Mouse (Mus musculus) kidney, embryonic 15.5 days (tissue): ENCODE measurements around the gene Adcy6. TPM values are rescaled to one million over a fixed set of nuclear protein-coding genes. Genes with fewer than 3 reads are reported as not detected.

Source experiments
- ATAC-seq: fragments of 200-750 bp; cut with Nextera tagmentation; replicated peaks from 2 replicates; pipeline ENCODE4 v1.8.0; 2017; ENCODE audit warnings: moderate TSS enrichment; ENCODE audit not compliant: low FRiP score
- H3K27ac ChIP-seq: fragments of 300-500 bp; sonication (generic); 2 replicates; pipeline ENCODE4 v1.5.1; 2015; ENCODE audit warnings: mild to moderate bottlenecking, inconsistent platforms
- H3K27me3 ChIP-seq: fragments of 300-500 bp; sonication (generic); 2 replicates; pipeline ENCODE4 v1.6.1; 2015; ENCODE audit warnings: inconsistent platforms
- H3K36me3 ChIP-seq: fragments of 300-500 bp; sonication (generic); 2 replicates; pipeline ENCODE4 v1.6.1; 2015; ENCODE audit warnings: inconsistent platforms
- H3K4me1 ChIP-seq: fragments of 300-500 bp; sonication (generic); 2 replicates; pipeline ENCODE4 v1.6.1; 2015; ENCODE audit warnings: inconsistent platforms
- H3K4me2 ChIP-seq: fragments of 300-500 bp; sonication (generic); 2 replicates; pipeline ENCODE4 v1.6.1; 2015; ENCODE audit warnings: moderate library complexity, mild to moderate bottlenecking, inconsistent platforms
- H3K4me3 ChIP-seq: fragments of 300-500 bp; sonication (generic); replicated peaks from 2 replicates; pipeline ENCODE4 v1.5.1; 2015; ENCODE audit warnings: mild to moderate bottlenecking, inconsistent platforms
- H3K9ac ChIP-seq: fragments of 300-500 bp; sonication (generic); 2 replicates; pipeline ENCODE4 v1.6.1; 2015; ENCODE audit warnings: mild to moderate bottlenecking, inconsistent platforms
- H3K9me3 ChIP-seq: fragments of 300-500 bp; sonication (generic); replicated peaks from 2 replicates; pipeline ENCODE4 v1.6.1; 2016; ENCODE audit warnings: inconsistent platforms
- WGBS: fragments of 180-500 bp; shearing (Covaris S2); methylation state at CpG from one replicate; pipeline ENCODE4 v1.1.7; 2015; ENCODE audit warnings: mixed read lengths; 5-methylcytosine and 5-hydroxymethylcytosine counted together
- polyA plus RNA-seq: library from polyadenylated mRNA; unstranded; fragments of >200 nt; fragmentation: Nextera tagmentation; extraction: Ambion mirVana; gene quantifications from 2 replicates; pipeline ENCODE4 v1.2.1, GENCODE M21; 2015

Gene Adcy6
- 23.6 and 25.4 TPM in 2 replicates for polyA plus RNA-seq

- Histone ChIP-seq H3K9me3 (no peaks in the 10 kb centered on the region), H3K9ac (peak within 1 kb of the TSS; percentile 90), H3K4me2 (peak within 1 kb of the TSS; percentile 93), H3K27ac (peak within 1 kb of the TSS; percentile 98), H3K4me1 (peaks cover 51% of the 10 kb centered on the region), H3K36me3 (peaks cover 14% of the 10 kb centered on the region), H3K4me3 (peak within 1 kb of the TSS; percentile 81), H3K27me3 (no peaks in the 10 kb centered on the region)
- ATAC-seq, result peak; percentile 83
- WGBS, result 1% methylated on average over 64 of the region's 75 CpGs
These were observed at the start of gene Adcy6 for GRCm38 (mm10) chr15:98609331-98610130. Gene Adcy6 (minus strand): TSS chr15:98610076.

DNA sequence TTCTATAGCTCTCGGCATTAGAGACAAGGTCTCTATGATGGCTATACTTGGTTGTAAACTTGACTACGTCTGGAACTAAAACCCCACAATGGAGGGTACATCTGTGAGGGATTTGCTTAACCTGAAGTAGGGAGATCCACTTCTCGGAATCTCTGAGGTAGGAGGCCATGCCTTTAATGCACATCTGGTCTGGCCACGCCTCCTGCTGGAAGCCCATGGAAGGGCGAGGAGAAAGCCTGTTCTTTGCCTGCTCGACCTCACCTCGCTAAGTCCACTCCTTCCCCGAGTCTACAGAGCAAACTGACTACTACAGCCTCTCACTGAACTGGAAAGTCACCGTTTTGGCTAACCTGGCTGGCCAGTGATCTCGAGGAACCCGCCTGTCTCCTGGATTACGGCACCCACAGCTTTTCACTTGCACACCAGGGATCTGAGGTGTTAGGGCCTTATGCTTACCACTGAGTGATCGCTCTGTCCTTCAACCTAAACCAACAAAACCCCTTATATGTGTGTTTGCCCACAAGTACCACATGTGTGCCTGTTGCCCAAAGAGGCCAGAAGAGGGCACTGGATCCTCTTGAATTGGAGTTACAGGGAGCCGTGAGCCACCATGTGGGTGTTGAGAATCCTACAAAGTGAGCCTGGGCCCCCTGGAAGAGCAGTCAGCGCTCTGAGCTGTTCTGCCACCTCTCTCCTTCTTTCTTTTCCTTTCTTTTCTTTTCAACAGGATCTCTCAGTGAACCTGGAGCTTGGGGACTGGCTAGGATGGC, 47.3 kb upstream of the Adcy6 start:
- H3K9me3 ChIP-seq, result no peaks in the 10 kb centered on the region
- no peak overlapping the region for H3K4me2 ChIP-seq
- no peak overlapping the region for H3K27ac ChIP-seq
- no peak overlapping the region for H3K9ac ChIP-seq
- no peaks in the 10 kb centered on the region for H3K27me3 ChIP-seq
- WGBS, result 85% methylated on average over 15 of the region's 15 CpGs
- no peak for ATAC-seq
- peaks cover 13% of the 10 kb centered on the region for H3K4me1 ChIP-seq
- no peak overlapping the region for H3K4me3 ChIP-seq
- peaks cover 82% of the 10 kb centered on the region for H3K36me3 ChIP-seq

DNA sequence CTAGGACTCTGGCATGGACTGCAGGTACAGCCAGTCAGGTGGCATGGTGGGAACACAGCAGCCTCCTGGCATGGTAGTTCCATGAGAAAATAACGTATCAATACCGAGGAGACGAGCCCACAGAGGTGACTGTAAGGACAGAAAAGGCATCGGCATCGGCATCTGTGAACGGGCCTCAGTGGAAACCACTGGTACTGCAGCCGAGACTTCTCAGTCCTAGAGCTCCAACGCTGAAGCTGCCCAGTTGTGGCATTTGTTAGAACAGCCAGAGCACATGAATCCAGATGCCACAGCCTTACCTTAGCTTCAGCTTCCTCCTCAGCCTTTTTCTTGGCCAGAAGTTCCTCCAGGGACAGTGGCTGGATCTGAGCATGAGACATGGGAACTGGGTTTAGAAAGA, 42.3 kb upstream of the Adcy6 start:
- Histone ChIP-seq H3K4me1 (no peaks in the 10 kb centered on the region), H3K27ac (no peak overlapping the region), H3K9ac (no peak overlapping the region), H3K36me3 (peaks cover 100% of the 10 kb centered on the region), H3K4me2 (no peak overlapping the region), H3K4me3 (no peak overlapping the region), H3K27me3 (no peaks in the 10 kb centered on the region), H3K9me3 (no peaks in the 10 kb centered on the region)
- WGBS, result 93% methylated on average over 8 of the region's 8 CpGs
- no peak for ATAC-seq

DNA sequence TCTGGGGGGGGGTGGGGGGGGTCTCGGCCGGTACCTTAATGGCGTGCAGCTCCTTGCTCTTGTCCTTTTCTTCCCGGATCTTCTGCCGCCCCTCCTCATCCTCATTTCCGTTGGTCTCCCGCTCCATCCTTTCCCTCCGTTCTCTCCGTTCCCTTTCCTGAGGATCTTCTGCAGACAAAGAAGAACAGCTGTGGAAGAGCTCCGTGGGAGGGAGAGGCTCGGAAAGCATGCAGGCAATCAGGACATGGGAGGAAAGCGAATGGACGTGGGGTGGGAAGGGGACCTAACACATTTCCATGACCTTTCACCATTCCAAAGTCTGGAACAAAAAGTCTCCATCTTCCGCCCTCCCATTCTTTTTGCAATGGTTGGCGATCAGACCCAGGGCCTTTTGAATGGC, 41.6 kb upstream of the Adcy6 start:
- peaks cover 100% of the 10 kb centered on the region for H3K36me3 ChIP-seq
- ATAC-seq, result no peak
- WGBS, result 88% methylated on average over 15 of the region's 15 CpGs
- no peak overlapping the region for H3K4me2 ChIP-seq
- no peaks in the 10 kb centered on the region for H3K9me3 ChIP-seq
- no peak overlapping the region for H3K4me3 ChIP-seq
- no peak overlapping the region for H3K9ac ChIP-seq
- no peaks in the 10 kb centered on the region for H3K27me3 ChIP-seq
- H3K4me1 ChIP-seq, result no peaks in the 10 kb centered on the region
- H3K27ac ChIP-seq, result no peak overlapping the region

DNA sequence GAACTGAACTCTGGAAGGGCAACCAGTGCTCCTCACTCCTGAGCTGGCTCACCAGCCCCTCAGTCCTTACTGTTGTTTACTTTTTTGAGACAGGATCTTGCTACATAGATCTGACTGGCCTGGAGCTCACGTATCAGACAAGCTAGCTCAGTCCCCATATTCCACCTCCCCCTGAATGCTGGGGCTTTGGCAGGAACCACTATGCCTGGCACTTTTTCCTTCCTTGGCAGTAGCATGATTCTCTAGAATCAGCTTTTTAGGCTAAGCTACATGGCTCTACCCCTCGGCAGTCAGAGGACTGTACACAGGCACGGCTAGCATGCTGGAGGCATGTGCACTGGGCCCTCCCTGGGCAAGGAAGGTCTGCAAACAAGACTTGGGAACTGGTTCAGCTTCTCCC, 38.2 kb upstream of the Adcy6 start:
- Histone ChIP-seq H3K4me3 (no peak overlapping the region), H3K4me2 (no peak overlapping the region), H3K27ac (no peak overlapping the region), H3K9ac (no peak overlapping the region), H3K4me1 (no peaks in the 10 kb centered on the region), H3K27me3 (no peaks in the 10 kb centered on the region), H3K36me3 (peaks cover 99% of the 10 kb centered on the region), H3K9me3 (no peaks in the 10 kb centered on the region)
- WGBS, result 100% methylated on average over 3 of the region's 3 CpGs
- no peak for ATAC-seq

GRCm38 (mm10) chr15:98647308-98647707, 37.4 kb upstream of the Adcy6 start:
- no peak overlapping the region for H3K4me3 ChIP-seq
- H3K9me3 ChIP-seq, result no peaks in the 10 kb centered on the region
- ATAC-seq, result no peak
- no peak overlapping the region for H3K9ac ChIP-seq
- H3K4me1 ChIP-seq, result peaks cover 2% of the 10 kb centered on the region; the same call in 1 of the 2 replicates
- H3K36me3 ChIP-seq, result peaks cover 99% of the 10 kb centered on the region
- no peaks in the 10 kb centered on the region for H3K27me3 ChIP-seq
- WGBS, result 80% methylated on average over 10 of the region's 10 CpGs
- H3K4me2 ChIP-seq, result no peak overlapping the region
- no peak overlapping the region for H3K27ac ChIP-seq

DNA sequence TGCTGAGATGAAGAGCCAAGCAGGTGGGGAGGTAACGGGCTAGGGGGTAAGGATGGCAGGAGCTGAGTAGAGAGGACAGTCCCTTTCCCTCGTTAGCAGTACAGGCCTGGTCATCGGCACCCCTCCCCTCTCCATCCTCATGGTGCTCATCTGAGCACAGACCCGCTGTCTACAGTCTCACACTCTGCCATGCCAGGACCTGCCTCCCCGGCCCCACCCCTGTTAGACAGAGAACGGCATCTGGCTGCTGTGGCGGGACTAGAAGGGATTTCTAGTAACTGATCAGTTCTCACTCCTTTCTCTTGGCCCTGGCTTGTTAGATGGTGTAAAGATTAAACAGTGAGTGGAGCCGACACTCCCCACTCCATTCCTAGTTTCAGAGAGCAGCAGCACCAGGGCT, 36.9 kb upstream of the Adcy6 start:
- Histone ChIP-seq H3K36me3 (peaks cover 99% of the 10 kb centered on the region), H3K9me3 (no peaks in the 10 kb centered on the region), H3K4me2 (no peak overlapping the region), H3K27ac (no peak overlapping the region), H3K27me3 (no peaks in the 10 kb centered on the region), H3K4me3 (no peak overlapping the region), H3K9ac (no peak overlapping the region), H3K4me1 (peaks cover 7% of the 10 kb centered on the region; the same call in 1 of the 2 replicates)
- WGBS, result 86% methylated on average over 8 of the region's 8 CpGs
- ATAC-seq, result no peak

DNA sequence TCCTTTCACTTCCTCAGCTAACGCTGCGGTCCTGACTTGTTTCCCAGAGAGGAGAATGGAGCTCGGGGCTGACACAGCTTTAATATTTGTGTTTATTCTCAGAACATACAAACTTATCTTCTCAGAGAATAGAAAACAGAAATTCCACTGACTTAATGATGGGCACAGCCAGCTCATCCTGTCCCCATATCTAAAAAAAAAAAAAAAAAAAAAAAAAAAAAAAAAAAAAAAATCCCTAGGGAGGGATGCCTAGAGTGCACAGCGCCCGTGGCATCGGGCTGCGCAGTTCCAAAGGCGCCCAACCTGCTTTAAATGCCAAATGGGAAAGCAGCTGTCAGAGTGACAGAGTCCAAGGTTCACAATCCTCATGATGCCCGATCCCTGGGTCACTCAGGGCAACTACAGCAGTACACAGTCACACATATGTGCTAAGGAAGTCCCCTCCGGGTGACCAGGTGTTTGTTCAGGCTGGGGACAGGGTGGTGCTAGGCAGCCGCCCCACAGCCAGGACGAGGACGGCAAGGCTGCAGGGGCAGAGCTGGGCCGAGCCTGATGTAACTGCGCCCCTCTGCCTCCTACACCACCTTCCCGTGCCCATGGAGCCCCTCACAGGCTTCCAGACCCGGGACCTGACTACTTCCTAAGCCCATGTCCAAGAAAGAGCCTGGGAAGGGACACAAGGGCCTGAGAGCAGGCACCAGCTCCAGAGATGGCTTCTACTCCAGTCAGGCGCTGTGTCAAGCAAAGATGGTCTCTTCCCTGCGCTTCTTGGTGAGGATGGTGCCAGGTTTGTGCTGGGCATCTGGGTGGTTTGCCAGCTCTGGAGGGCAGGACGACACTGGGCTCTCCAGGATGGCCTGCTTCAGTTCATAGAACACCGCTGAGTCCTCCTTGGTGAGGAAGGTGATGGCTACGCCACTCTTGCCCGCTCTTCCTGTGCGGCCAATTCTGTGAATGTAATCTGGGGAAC, 35.5 kb upstream of the Adcy6 start:
- Histone ChIP-seq H3K36me3 (peaks cover 95% of the 10 kb centered on the region), H3K27me3 (no peaks in the 10 kb centered on the region), H3K4me1 (peaks cover 11% of the 10 kb centered on the region; the same call in 1 of the 2 replicates), H3K9ac (no peak overlapping the region), H3K27ac (no peak overlapping the region), H3K9me3 (no peaks in the 10 kb centered on the region), H3K4me2 (no peak overlapping the region), H3K4me3 (no peak overlapping the region)
- ATAC-seq, result no peak
- whole genome bisulfite sequencing, result 87% methylated on average over 24 of the region's 24 CpGs

DNA sequence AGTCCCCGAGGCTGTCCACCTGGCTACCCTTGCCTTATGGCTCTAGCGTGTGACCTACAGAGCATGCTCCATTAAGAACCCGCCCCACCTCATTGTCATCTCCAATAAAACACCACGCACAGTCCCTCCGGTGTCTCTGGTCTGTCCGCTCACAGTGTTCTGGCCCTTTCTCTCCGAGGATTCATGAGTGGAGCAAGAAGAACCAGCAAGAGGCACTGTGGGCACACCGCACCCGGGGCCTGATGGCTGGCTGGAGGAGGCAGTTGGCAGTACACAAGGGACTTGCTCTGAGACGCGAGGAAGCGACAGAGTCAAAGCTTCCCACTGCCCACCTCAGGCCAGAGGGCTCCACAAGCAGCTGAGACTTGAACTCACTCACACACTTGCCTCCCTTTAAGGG, 34.5 kb upstream of the Adcy6 start:
- Histone ChIP-seq H3K9me3 (no peaks in the 10 kb centered on the region), H3K9ac (no peak overlapping the region), H3K27me3 (no peaks in the 10 kb centered on the region), H3K4me1 (peaks cover 15% of the 10 kb centered on the region; the same call in 1 of the 2 replicates), H3K4me2 (no peak overlapping the region), H3K27ac (no peak overlapping the region), H3K4me3 (no peak overlapping the region), H3K36me3 (peaks cover 92% of the 10 kb centered on the region)
- no peak for ATAC-seq
- 80% methylated on average over 12 of the region's 12 CpGs for WGBS

DNA sequence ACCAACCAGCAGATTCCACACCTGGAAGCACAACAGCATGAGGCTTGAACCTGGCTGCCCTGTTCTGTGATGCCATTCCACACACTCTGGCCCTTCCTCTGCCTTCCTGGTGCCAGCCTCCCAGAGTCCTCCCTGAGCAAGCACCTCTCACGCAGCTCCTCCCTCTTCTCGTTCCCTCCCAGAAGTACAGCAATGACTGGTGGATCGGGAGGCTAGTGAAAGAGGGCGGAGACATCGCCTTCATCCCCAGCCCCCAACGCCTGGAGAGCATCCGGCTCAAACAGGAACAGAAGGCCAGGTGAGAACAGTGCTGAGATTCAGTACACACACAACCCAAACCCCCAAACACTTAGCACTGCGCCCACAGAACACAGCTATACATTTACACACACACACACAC, 30.3 kb upstream of the Adcy6 start:
- no peak overlapping the region for H3K4me3 ChIP-seq
- peaks cover 35% of the 10 kb centered on the region for H3K4me1 ChIP-seq
- H3K4me2 ChIP-seq, result no peak overlapping the region
- H3K27me3 ChIP-seq, result 0 out of 2 replicates have a peak, but pooled peaks cover 3% of the 10 kb centered on the region
- 0 out of 2 replicates have a peak, but pooled peaks have one; percentile 23 for ATAC-seq
- H3K27ac ChIP-seq, result no peak overlapping the region
- peaks cover 53% of the 10 kb centered on the region for H3K36me3 ChIP-seq
- WGBS, result 31% methylated on average over 8 of the region's 8 CpGs
- H3K9ac ChIP-seq, result no peak overlapping the region
- H3K9me3 ChIP-seq, result no peaks in the 10 kb centered on the region

DNA sequence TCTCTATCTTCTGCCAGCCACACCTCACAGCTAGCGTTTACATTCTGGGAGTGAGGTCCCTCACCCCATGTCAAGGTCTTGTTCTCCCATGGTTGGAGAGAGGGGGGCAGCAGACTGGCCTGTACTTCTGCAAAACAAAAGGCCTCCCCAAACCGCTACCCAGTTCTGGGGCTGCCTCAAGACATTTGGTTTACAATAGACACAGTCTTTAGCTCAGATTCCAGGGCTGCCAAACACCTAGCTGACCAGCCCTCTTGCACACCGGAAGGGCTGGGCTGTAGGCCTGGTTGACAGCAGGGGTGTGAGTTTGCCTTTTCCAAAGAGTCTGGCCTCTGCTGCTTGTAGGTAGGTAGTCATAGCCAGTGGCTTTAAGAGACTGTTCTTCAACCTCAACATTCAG, 27.3 kb upstream of the Adcy6 start:
- H3K36me3 ChIP-seq, result peaks cover 24% of the 10 kb centered on the region
- 48% methylated on average over 3 of the region's 3 CpGs for WGBS
- H3K9me3 ChIP-seq, result no peaks in the 10 kb centered on the region
- H3K27me3 ChIP-seq, result peaks cover 20% of the 10 kb centered on the region
- no peak for ATAC-seq
- H3K4me2 ChIP-seq, result no peak overlapping the region
- no peak overlapping the region for H3K4me3 ChIP-seq
- H3K27ac ChIP-seq, result no peak overlapping the region
- peaks cover 56% of the 10 kb centered on the region for H3K4me1 ChIP-seq
- no peak overlapping the region for H3K9ac ChIP-seq
